Mouse (Mus musculus) Patski (cell line): ENCODE data around the gene Ajm1. TPM values are rescaled to one million over a fixed set of nuclear protein-coding genes. Genes with fewer than 3 reads are reported as not detected.

ENCODE experiments used
- ATAC-seq: fragments of 100-300 bp; one replicate; pipeline ENCODE4 v1.8.0; 2021
- CTCF ChIA-PET: fragments of 350-600 bp; sonication (Branson Sonifier 250); formaldehyde crosslinking; loops from one replicate; lab custom pipeline; 2022; ENCODE audit warnings: inconsistent platforms; lab: Charles Lee
- POLR2A ChIA-PET: fragments of 350-600 bp; sonication (Branson Sonifier 250); formaldehyde crosslinking; loops from one replicate; lab custom pipeline; 2022; ENCODE audit warnings: antibody characterized with exemption, inconsistent platforms; lab: Charles Lee
- DNase-seq: peaks from one replicate; pipeline ENCODE4 v3.0.0-alpha.2; 2011; ENCODE audit warnings: low read depth, low spot score
- H3K27me3 ChIP-seq: fragments of 371-371 bp; one replicate; pipeline ENCODE4 v1.5.1; 2021
- CTCF ChIP-seq: fragments of 100-300 bp; IDR thresholded peaks from one replicate; pipeline ENCODE4 v1.5.1; 2021
- in situ Hi-C: fragments of 300-500 bp; cut with MboI; formaldehyde crosslinking; loops from 3 replicates; pipeline ENCODE4 v1.11.1; 2018; ENCODE audit warnings: low pct_unique_long_range_greater_than_20kb, mixed read lengths
- polyA plus RNA-seq: library from polyadenylated mRNA; unstranded; gene quantifications from one replicate; pipeline ENCODE4 v1.2.3, GENCODE M21; 2021

Gene Ajm1
- polyA plus RNA-seq, 1 experiment from 2014 or later, result 4.0 TPM

GRCm38 (mm10) chr2:25607761-25608622, 26.4 kb upstream of the Ajm1 start, which contains the start of gene Rabl6:
TSS of gene Rabl6 (minus strand) at chr2:25608521.
- in situ Hi-C loops, result no loop called here

GRCm38 (mm10) chr2:25602526-25602925, 21.0 kb upstream of the Ajm1 start:
- H3K27me3 ChIP-seq, result no peaks in the 10 kb centered on the region
- TF ChIP-seq CTCF, result no peak
- POLR2A ChIA-PET, result no interaction called here
- ATAC-seq (no peak), DNase-seq (no peak)
- in situ Hi-C loops, result no loop called here
- CTCF ChIA-PET, result no interaction called here

More at GRCm38 (mm10) chr2:25607761-25608622, 26.4 kb upstream of the Ajm1 start, which contains the start of gene Rabl6:
- TF ChIP-seq CTCF, result no peak
- peak; percentile 75 for ATAC-seq
- ChIA-PET POLR2A (interaction anchor here (0.6 to 0.7 kb wide), 2 partner anchors 26 to 245 kb away, joined by 3 read pairs; partner anchors contain the start of gene Ajm1), CTCF (interaction anchor here (1.2 kb wide), 1 partner anchor 26 kb away, joined by 4 read pairs; the partner anchor contains the start of gene Ajm1)
- H3K27me3 ChIP-seq, result no peaks in the 10 kb centered on the region
- DNase-seq, result peak; percentile 44

GRCm38 (mm10) chr2:25600037-25600436, 18.5 kb upstream of the Ajm1 start:
- CTCF ChIA-PET, result no interaction called here
- in situ Hi-C loops, result no loop called here
- H3K27me3 ChIP-seq, result no peaks in the 10 kb centered on the region
- POLR2A ChIA-PET, result no interaction called here
- ATAC-seq, result no peak
- DNase-seq, result no peak
- no peak for TF ChIP-seq CTCF

GRCm38 (mm10) chr2:25598749-25599148, 17.2 kb upstream of the Ajm1 start:
- no peak for ATAC-seq
- DNase-seq, result no peak
- CTCF ChIA-PET, result no interaction called here
- no peak for TF ChIP-seq CTCF
- POLR2A ChIA-PET, result interaction anchor here (1.2 kb wide), 1 partner anchor 10 kb away, joined by 4 read pairs; no protein-coding TSS in a partner anchor
- no peaks in the 10 kb centered on the region for H3K27me3 ChIP-seq
- in situ Hi-C loops, result no loop called here

GRCm38 (mm10) chr2:25596765-25597510, 15.4 kb upstream of the Ajm1 start:
- no peaks in the 10 kb centered on the region for H3K27me3 ChIP-seq
- in situ Hi-C loops, result no loop called here
- DNase-seq (no peak), ATAC-seq (no peak)
- TF ChIP-seq CTCF, result no peak
- POLR2A ChIA-PET, result no interaction called here
- CTCF ChIA-PET, result no interaction called here

- no peak for DNase-seq
- in situ Hi-C loops, result no loop called here
- ATAC-seq, result no peak
- CTCF ChIA-PET, result interaction anchor here (1.0 to 4.7 kb wide), 7 partner anchors 11 to 131 kb away, joined by 3 to 30 read pairs (median 4); partner anchors contain the start of genes Ajm1, Mamdc4, Paxx and Phpt1
- POLR2A ChIA-PET, result interaction anchor here (0.6 kb wide), 1 partner anchor 59 kb away, joined by 5 read pairs; no protein-coding TSS in a partner anchor
- TF ChIP-seq CTCF, result no peak
- no peaks in the 10 kb centered on the region for H3K27me3 ChIP-seq
Measured at GRCm38 (mm10) chr2:25591863-25592262, 10.3 kb upstream of the Ajm1 start.

GRCm38 (mm10) chr2:25588227-25588907, 6.8 kb upstream of the Ajm1 start:
- DNase-seq (no peak), ATAC-seq (no peak)
- ChIA-PET CTCF (interaction anchor here (1.1 kb wide), 1 partner anchor 15 kb away, joined by 3 read pairs; no protein-coding TSS in a partner anchor), POLR2A (interaction anchor here (1.0 to 1.2 kb wide), 2 partner anchors 10 to 13 kb away, joined by 4 to 5 read pairs; partner anchors contain the start of gene Phpt1)
- no peak for TF ChIP-seq CTCF
- H3K27me3 ChIP-seq, result no peaks in the 10 kb centered on the region
- in situ Hi-C loops, result no loop called here

GRCm38 (mm10) chr2:25587290-25587689, 5.7 kb upstream of the Ajm1 start:
- CTCF ChIA-PET, result interaction anchor here (1.1 to 1.5 kb wide), 2 partner anchors 11 to 16 kb away, joined by 3 read pairs; no protein-coding TSS in a partner anchor

GRCm38 (mm10) chr2:25585601-25586000, 4.0 kb upstream of the Ajm1 start:
- no peaks in the 10 kb centered on the region for H3K27me3 ChIP-seq
- no peak for TF ChIP-seq CTCF
- ChIA-PET POLR2A (no interaction called here), CTCF (no interaction called here)
- in situ Hi-C loops, result no loop called here
- ATAC-seq (no peak), DNase-seq (no peak)

More at GRCm38 (mm10) chr2:25587290-25587689, 5.7 kb upstream of the Ajm1 start:
- no peaks in the 10 kb centered on the region for H3K27me3 ChIP-seq
- POLR2A ChIA-PET, result interaction anchor here (1.3 kb wide), 1 partner anchor 8 kb away, joined by 4 read pairs; no protein-coding TSS in a partner anchor
- ATAC-seq (no peak), DNase-seq (no peak)
- in situ Hi-C loops, result no loop called here
- no peak for TF ChIP-seq CTCF
